ENCODE assay signal across 16 mouse cellular contexts in genomic region chrX:106165089-106165488, GRCm38 (mm10). TPM values are rescaled to one million over a fixed set of nuclear protein-coding genes. Genes with fewer than 3 reads are reported as not detected.
DNase-seq lines count a peak whose midpoint lies in the region; ATAC-seq and TF ChIP-seq lines count a peak whose summit lies in the region.
"Had no signal": no experiment of that assay in that cellular context is flagged by ENCODE, and none has a peak within 500 bp of the region (broad histone marks: within the 10 kb centered on the region; RNA-seq: fewer than 3 reads in every experiment).

No protein-coding gene starts in this region.

- no peak overlapping the region for H3ac ChIP-seq in myocyte (ENCODE audit: control insufficient read depth, insufficient read length)

- no peaks in the 10 kb centered on the region for H3K27me3 ChIP-seq in myocyte (ENCODE audit: control insufficient read depth, insufficient read depth, insufficient read length)
- H3K27me3 ChIP-seq: heart, embryonic 13.5 days; neural tube, embryonic 15.5 days had no signal

- intact Hi-C loops in left cerebral cortex, adult 2 months (cut with DNase I) = no loop called here
- intact Hi-C loops in left cerebral cortex, postnatal 25 days (cut with DNase I) = no loop called here
- intact Hi-C loops in gastrocnemius, postnatal 36 days (cut with DNase I) = no loop called here
- intact Hi-C loops in left cerebral cortex, postnatal 4 days (cut with DNase I) = no loop called here

- no peaks in the 10 kb centered on the region for H3K79me2 ChIP-seq in myocyte (ENCODE audit: control insufficient read depth, insufficient read depth)

- no peak overlapping the region for H3K4me3 ChIP-seq in left cerebral cortex, adult 2 months
- H3K4me3 ChIP-seq in myocyte = no peak overlapping the region
- H3K4me3 ChIP-seq: heart, embryonic 13.5 days; neural tube, embryonic 15.5 days had no signal

- no peak for TF ChIP-seq POLR2A in myocyte (IDR thresholded peaks at IDR 0.05; ENCODE audit: insufficient read length, low read depth)

- ATAC-seq in granulocyte monocyte progenitor cell, adult 5-6 weeks (replicated peaks; ENCODE audit: poor library complexity, severe bottlenecking) = peak; percentile 95
- ATAC-seq in erythroid progenitor cell, adult 5-6 weeks (replicated peaks; ENCODE audit: low FRiP score, poor library complexity, severe bottlenecking) = no peak
- ATAC-seq: hindbrain, embryonic 16.5 days had no signal

- H3K4me2 ChIP-seq in myocyte (ENCODE audit: low read depth) = peak overlapping the region; percentile 42
- H3K4me2 ChIP-seq: heart, embryonic 13.5 days; neural tube, embryonic 15.5 days had no signal

- no peak overlapping the region for H3K27ac ChIP-seq in left cerebral cortex, adult 2 months
- H3K27ac ChIP-seq: heart, embryonic 13.5 days; neural tube, embryonic 15.5 days had no signal

- no peaks in the 10 kb centered on the region for H3K36me3 ChIP-seq in myocyte (ENCODE audit: control insufficient read depth, insufficient read depth)
- H3K36me3 ChIP-seq: heart, embryonic 13.5 days; neural tube, embryonic 15.5 days had no signal

- DNase-seq in left cerebral cortex, adult 2 months (ENCODE audit: extremely low spot score in 1 of 2, low spot score in 2 of 2) = no peak
- DNase-seq in left cerebral cortex, postnatal 25 days (ENCODE audit: low spot score in 2 of 2) = no peak
- peak; percentile 42 for DNase-seq in CD4-positive, CD25-positive, alpha-beta regulatory T cell, adult 2 months (ENCODE audit: low read depth, low spot score)
- no peak for DNase-seq in gastrocnemius, postnatal 36 days
- DNase-seq in left cerebral cortex, postnatal 4 days = no peak
- DNase-seq: adrenal gland, postnatal 14 days; kidney, postnatal 4 days; lung, postnatal 10 days; midbrain, embryonic 14.5 days; right cerebral cortex, postnatal 14 days had no signal

- TF ChIP-seq CTCF in left cerebral cortex, adult 2 months (IDR thresholded peaks at IDR 0.05) = peak; percentile 19

TF ChIP-seq in myocyte, 11 proteins besides CTCF, POLR2A, EP300 and RAD21:
- TF ChIP-seq CEBPB (IDR thresholded peaks at IDR 0.05; ENCODE audit: insufficient read depth, poor library complexity, severe bottlenecking) (no peak), MYOG (IDR thresholded peaks at IDR 0.05; ENCODE audit: control insufficient read depth in 1 of 3, insufficient read depth in 1 of 3, insufficient read length in 2 of 3, low read depth in 2 of 3) (no peak), TCF3 (IDR thresholded peaks at IDR 0.05; ENCODE audit: insufficient read length, low read depth) (no peak), TCF12 (IDR thresholded peaks at IDR 0.05; ENCODE audit: insufficient read depth, poor library complexity, severe bottlenecking) (no peak)

RNA-seq across cellular contexts. Expression of gene Pgk1, which starts 21.8 kb away (rescaled TPM):
- 100 to 1,000 TPM; 408 to 481 TPM for total RNA-seq in left cerebral cortex, adult 2 months (2021)
- total RNA-seq in left cerebral cortex, postnatal 25 days (2021) = 100 to 1,000 TPM; 441 to 492 TPM
- total RNA-seq in granulocyte monocyte progenitor cell, adult 5-6 weeks (2014; fragmentation: Nextera tagmentation) = 363 and 404 TPM in 2 replicates
- 392 and 401 TPM in 2 replicates for total RNA-seq in granulocyte monocyte progenitor cell, adult 5-6 weeks (2017)
- 1,097 TPM for polyA plus RNA-seq in myocyte (2012; fragmentation: generic; extraction: Trizol)
- 54.1 and 54.5 TPM in 2 replicates for total RNA-seq in erythroid progenitor cell, adult 5-6 weeks (2015; ENCODE audit: low replicate concordance)
- total RNA-seq in erythroid progenitor cell, adult 5-6 weeks (2017; ENCODE audit: low replicate concordance) = 28.2 and 28.8 TPM in 2 replicates
- total RNA-seq in gastrocnemius, postnatal 36 days (2021) = 1,000 to 10,000 TPM; 1,149 to 1,583 TPM
- total RNA-seq in left cerebral cortex, postnatal 4 days (2021) = 100 to 1,000 TPM; 211 to 234 TPM

RNA-seq across cellular contexts. Expression of gene Tlr13, which starts 22.1 kb away (rescaled TPM):
- 1 to 10 TPM; 1.2 TPM for total RNA-seq in left cerebral cortex, adult 2 months (2021)
- total RNA-seq in left cerebral cortex, postnatal 25 days (2021) = 1 to 10 TPM; 1.3 to 1.9 TPM
- total RNA-seq in granulocyte monocyte progenitor cell, adult 5-6 weeks (2014; fragmentation: Nextera tagmentation) = 0.39 and 0.96 TPM in 2 replicates
- 1.8 and 2.0 TPM in 2 replicates for total RNA-seq in granulocyte monocyte progenitor cell, adult 5-6 weeks (2017)
- not detected for polyA plus RNA-seq in myocyte (2012; fragmentation: generic; extraction: Trizol)
- total RNA-seq in erythroid progenitor cell, adult 5-6 weeks (2015; ENCODE audit: low replicate concordance) = 1.3 and 11.5 TPM in 2 replicates
- total RNA-seq in erythroid progenitor cell, adult 5-6 weeks (2017; ENCODE audit: low replicate concordance) = 3.0 and 4.0 TPM in 2 replicates
- under 1 TPM; 0.23 to 0.44 TPM for total RNA-seq in gastrocnemius, postnatal 36 days (2021)
- total RNA-seq in left cerebral cortex, postnatal 4 days (2021) = under 1 TPM; 0.36 to 0.60 TPM

RNA-seq across cellular contexts. Expression of gene Taf9b, which starts 55.9 kb away (rescaled TPM):
- total RNA-seq in left cerebral cortex, adult 2 months (2021) = 10 to 100 TPM; 21.5 to 22.4 TPM
- 10 to 100 TPM; 21.3 to 23.3 TPM for total RNA-seq in left cerebral cortex, postnatal 25 days (2021)
- total RNA-seq in granulocyte monocyte progenitor cell, adult 5-6 weeks (2014; fragmentation: Nextera tagmentation) = 4.5 and 6.6 TPM in 2 replicates
- 1.2 and 2.0 TPM in 2 replicates for total RNA-seq in granulocyte monocyte progenitor cell, adult 5-6 weeks (2017)
- polyA plus RNA-seq in myocyte (2012; fragmentation: generic; extraction: Trizol) = 1.9 TPM
- 1.3 and 8.3 TPM in 2 replicates for total RNA-seq in erythroid progenitor cell, adult 5-6 weeks (2015; ENCODE audit: low replicate concordance)
- 1.8 and 6.3 TPM in 2 replicates for total RNA-seq in erythroid progenitor cell, adult 5-6 weeks (2017; ENCODE audit: low replicate concordance)
- 1 to 10 TPM; 4.7 to 6.3 TPM for total RNA-seq in gastrocnemius, postnatal 36 days (2021)
- total RNA-seq in left cerebral cortex, postnatal 4 days (2021) = 10 to 100 TPM; 19.0 to 19.6 TPM
